Mouse (Mus musculus) limb, embryonic 11.5 days (tissue): ENCODE data around the gene Adgrl3. TPM values are rescaled to one million over a fixed set of nuclear protein-coding genes. Genes with fewer than 3 reads are reported as not detected.
"Not testable (repeated sequence)": the region's sequence is repeated elsewhere in the genome, so short reads cannot be mapped to it uniquely, and the experiment has no call there.

Source experiments
- ATAC-seq: fragments of 200-750 bp; cut with Nextera tagmentation; 2 replicates; pipeline ENCODE4 v1.8.0; 2017; ENCODE audit warnings: low read depth; ENCODE audit not compliant: insufficient number of reproducible peaks, low FRiP score, low TSS enrichment
- DNase-seq: peaks from one replicate; pipeline ENCODE4 v3.0.0-alpha.2; 2015; ENCODE audit warnings: low spot score
- H3K27ac ChIP-seq: fragments of 300-500 bp; sonication (generic); replicated peaks from 2 replicates; pipeline ENCODE4 v1.5.1; 2014; ENCODE audit warnings: low read depth, mild to moderate bottlenecking, low read length
- H3K27me3 ChIP-seq: fragments of 300-500 bp; sonication (generic); 2 replicates; pipeline ENCODE4 v1.6.1; 2014; ENCODE audit warnings: mild to moderate bottlenecking, low read length, mixed read lengths; ENCODE audit not compliant: control insufficient read depth, insufficient read depth
- H3K36me3 ChIP-seq: fragments of 300-500 bp; sonication (generic); 2 replicates; pipeline ENCODE4 v1.6.1; 2014; ENCODE audit warnings: mild to moderate bottlenecking, low read length, moderate library complexity, mixed read lengths; ENCODE audit not compliant: control insufficient read depth, insufficient read depth
- H3K4me1 ChIP-seq: fragments of 300-500 bp; sonication (generic); 2 replicates; pipeline ENCODE4 v1.6.1; 2014; ENCODE audit warnings: low read length, mixed read lengths; ENCODE audit not compliant: control insufficient read depth, insufficient read depth
- H3K4me2 ChIP-seq: fragments of 300-500 bp; sonication (generic); 2 replicates; pipeline ENCODE4 v1.6.1; 2014; ENCODE audit warnings: low read depth, mild to moderate bottlenecking, moderate library complexity; ENCODE audit not compliant: severe bottlenecking
- H3K4me3 ChIP-seq: fragments of 300-500 bp; sonication (generic); 2 replicates; pipeline ENCODE4 v1.5.1; 2014; ENCODE audit warnings: low read depth, low read length
- H3K9ac ChIP-seq: fragments of 300-500 bp; sonication (generic); 2 replicates; pipeline ENCODE4 v1.6.1; 2014; ENCODE audit warnings: mild to moderate bottlenecking, low read length
- H3K9me3 ChIP-seq: fragments of 300-500 bp; sonication (generic); 2 replicates; pipeline ENCODE4 v1.6.1; 2016; ENCODE audit warnings: low read length; ENCODE audit not compliant: control insufficient read depth
- WGBS: fragments of 180-500 bp; shearing (Covaris S2); extraction: QIAGEN DNeasy Blood & Tissue Kit; methylation state at CpG from one replicate; pipeline ENCODE4 v1.1.7; 2014; 5-methylcytosine and 5-hydroxymethylcytosine counted together
- polyA plus RNA-seq: library from polyadenylated mRNA; unstranded; fragments of >200 nt; fragmentation: Nextera tagmentation; extraction: Ambion mirVana; gene quantifications from 2 replicates; pipeline ENCODE4 v1.2.1, GENCODE M21; 2014

Gene Adgrl3
- polyA plus RNA-seq, 1 experiment from 2014 or later, result 23.9 TPM

GRCm38 (mm10) chr5:81531639-81532038 lies 511.7 kb downstream of the Adgrl3 start:
- Histone ChIP-seq H3K4me3 (no peak overlapping the region), H3K27me3 (no peaks in the 10 kb centered on the region), H3K4me2 (no peak overlapping the region), H3K9ac (no peak overlapping the region), H3K9me3 (no peaks in the 10 kb centered on the region), H3K4me1 (no peaks in the 10 kb centered on the region), H3K36me3 (no peaks in the 10 kb centered on the region), H3K27ac (no peak overlapping the region)
- DNase-seq (no peak), ATAC-seq (no peak)
- 89% methylated on average over 4 of the region's 4 CpGs for WGBS

- no peaks in the 10 kb centered on the region for H3K4me1 ChIP-seq
- ATAC-seq, result peak; percentile 57; the same call in 1 of the 2 replicates
- no peaks in the 10 kb centered on the region for H3K27me3 ChIP-seq
- no peaks in the 10 kb centered on the region for H3K9me3 ChIP-seq
- H3K36me3 ChIP-seq, result no peaks in the 10 kb centered on the region
- DNase-seq, result peak; percentile 28
- no peak overlapping the region for H3K9ac ChIP-seq
- H3K4me3 ChIP-seq, result no peak overlapping the region
- no peak overlapping the region for H3K27ac ChIP-seq
- H3K4me2 ChIP-seq, result no peak overlapping the region
Measured at GRCm38 (mm10) chr5:81550211-81550610, 530.3 kb downstream of the Adgrl3 start.

GRCm38 (mm10) chr5:81555149-81555548 lies 535.2 kb downstream of the Adgrl3 start:
- ATAC-seq, H3K9ac ChIP-seq, H3K9me3 ChIP-seq, H3K27ac ChIP-seq, H3K4me3 ChIP-seq, H3K27me3 ChIP-seq, H3K4me2 ChIP-seq, DNase-seq, H3K4me1 ChIP-seq, H3K36me3 ChIP-seq: not testable (repeated sequence)
- 82% methylated on average over 2 of the region's 2 CpGs for WGBS

GRCm38 (mm10) chr5:81556008-81556407 lies 536.1 kb downstream of the Adgrl3 start:
- no peak overlapping the region for H3K4me3 ChIP-seq
- no peaks in the 10 kb centered on the region for H3K9me3 ChIP-seq
- no peak for DNase-seq
- no peaks in the 10 kb centered on the region for H3K27me3 ChIP-seq
- H3K36me3 ChIP-seq, result no peaks in the 10 kb centered on the region
- no peak overlapping the region for H3K4me2 ChIP-seq
- H3K4me1 ChIP-seq, result no peaks in the 10 kb centered on the region
- no peak for ATAC-seq
- no peak overlapping the region for H3K9ac ChIP-seq
- no peak overlapping the region for H3K27ac ChIP-seq
- 83% methylated on average over 8 of the region's 8 CpGs for WGBS

- no peak overlapping the region for H3K27ac ChIP-seq
- WGBS, result 87% methylated on average over 6 of the region's 6 CpGs
- no peak for ATAC-seq
Measured at GRCm38 (mm10) chr5:81558965-81559364, 539.0 kb downstream of the Adgrl3 start.

GRCm38 (mm10) chr5:81564294-81564693 lies 544.4 kb downstream of the Adgrl3 start:
- Histone ChIP-seq H3K4me3 (no peak overlapping the region), H3K36me3 (no peaks in the 10 kb centered on the region), H3K27me3 (no peaks in the 10 kb centered on the region), H3K4me2 (no peak overlapping the region), H3K9me3 (no peaks in the 10 kb centered on the region), H3K4me1 (no peaks in the 10 kb centered on the region), H3K27ac (no peak overlapping the region), H3K9ac (no peak overlapping the region)
- DNase-seq, result no peak
- ATAC-seq, result no peak
- 75% methylated on average over 1 of the region's 1 CpGs for WGBS

More at GRCm38 (mm10) chr5:81558965-81559364, 539.0 kb downstream of the Adgrl3 start:
- Histone ChIP-seq H3K9me3 (no peaks in the 10 kb centered on the region), H3K4me1 (no peaks in the 10 kb centered on the region), H3K36me3 (no peaks in the 10 kb centered on the region), H3K4me3 (no peak overlapping the region), H3K9ac (no peak overlapping the region), H3K27me3 (no peaks in the 10 kb centered on the region), H3K4me2 (no peak overlapping the region)
- DNase-seq, result no peak

GRCm38 (mm10) chr5:81566577-81566976 lies 546.6 kb downstream of the Adgrl3 start:
- no peak for DNase-seq

GRCm38 (mm10) chr5:81568743-81569142 lies 548.8 kb downstream of the Adgrl3 start:
- ATAC-seq, result no peak

More at GRCm38 (mm10) chr5:81566577-81566976, 546.6 kb downstream of the Adgrl3 start:
- Histone ChIP-seq H3K9ac (no peak overlapping the region), H3K36me3 (no peaks in the 10 kb centered on the region), H3K4me1 (no peaks in the 10 kb centered on the region), H3K4me2 (no peak overlapping the region), H3K27ac (no peak overlapping the region), H3K4me3 (no peak overlapping the region), H3K9me3 (no peaks in the 10 kb centered on the region), H3K27me3 (no peaks in the 10 kb centered on the region)
- WGBS, result 94% methylated on average over 1 of the region's 1 CpGs
- no peak for ATAC-seq

GRCm38 (mm10) chr5:81582886-81583285 lies 562.9 kb downstream of the Adgrl3 start:
- no peak for ATAC-seq
- whole genome bisulfite sequencing, result 91% methylated on average over 5 of the region's 5 CpGs
- no peak for DNase-seq

More at GRCm38 (mm10) chr5:81568743-81569142, 548.8 kb downstream of the Adgrl3 start:
- no peak for DNase-seq
- Histone ChIP-seq H3K4me2 (no peak overlapping the region), H3K27ac (no peak overlapping the region), H3K9me3 (no peaks in the 10 kb centered on the region), H3K9ac (no peak overlapping the region), H3K36me3 (no peaks in the 10 kb centered on the region), H3K4me1 (no peaks in the 10 kb centered on the region), H3K4me3 (no peak overlapping the region), H3K27me3 (no peaks in the 10 kb centered on the region)
- 81% methylated on average over 1 of the region's 1 CpGs for WGBS

More at GRCm38 (mm10) chr5:81582886-81583285, 562.9 kb downstream of the Adgrl3 start:
- Histone ChIP-seq H3K27ac (no peak overlapping the region), H3K4me3 (no peak overlapping the region), H3K36me3 (no peaks in the 10 kb centered on the region), H3K4me2 (no peak overlapping the region), H3K9me3 (no peaks in the 10 kb centered on the region), H3K4me1 (no peaks in the 10 kb centered on the region), H3K27me3 (no peaks in the 10 kb centered on the region), H3K9ac (no peak overlapping the region)
